Mouse (Mus musculus) heart, postnatal 25 days (tissue): ENCODE measurements around the gene Intu. TPM values are rescaled to one million over a fixed set of nuclear protein-coding genes. Genes with fewer than 3 reads are reported as not detected.

Experiments used
- DNase-seq: peaks from one replicate; pipeline ENCODE4 v3.0.0; 2022; ENCODE audit warnings: low spot score
- intact Hi-C: fragments of 180-260 bp; cut with DNase I; formaldehyde crosslinking; loops from one replicate; pipeline ENCODE4 v1.15.1; 2025
- total RNA-seq, 2 experiments: library from RNA; stranded (reverse); gene quantifications; 2 replicates each; pipeline ENCODE4 v1.2.3; 2021

Gene Intu
- total RNA-seq, 2 experiments from 2014 or later: 12.7 to 18.2 TPM

DNA sequence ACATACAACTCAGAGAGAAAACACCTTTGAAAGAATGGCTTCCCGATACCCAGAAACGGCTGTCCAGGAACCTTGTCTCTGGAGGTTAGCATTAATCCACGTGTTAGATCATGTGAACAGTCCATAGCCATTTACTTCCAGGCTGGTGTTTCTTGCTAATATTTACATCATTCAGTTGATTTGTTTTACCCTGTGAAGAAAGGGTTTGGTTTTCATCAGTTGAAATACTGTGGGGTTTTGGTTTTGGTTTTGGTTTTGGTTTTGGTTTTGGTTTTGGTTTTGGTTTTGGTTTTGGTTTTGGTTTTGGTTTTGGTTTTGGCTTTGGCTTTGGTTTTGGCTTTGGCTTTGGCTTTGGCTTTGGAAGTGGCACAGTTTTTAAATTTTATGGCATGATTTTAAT lies 5.0 kb upstream of the Intu start:
- intact Hi-C loops: loop anchor here (5.0 kb wide), 2 partner anchors 221 to 426 kb away; no protein-coding TSS in a partner anchor
- no peak for DNase-seq

GRCm38 (mm10) chr3:40527218-40527617 lies 3.9 kb upstream of the Intu start:
- no peak for DNase-seq
- intact Hi-C loops: loop anchor here (5.0 kb wide), 2 partner anchors 220 to 425 kb away; no protein-coding TSS in a partner anchor

- intact Hi-C loops: loop anchor here (5.0 kb wide), 2 partner anchors 219 to 424 kb away; no protein-coding TSS in a partner anchor
- DNase-seq: no peak
Observed at GRCm38 (mm10) chr3:40527976-40528950, 2.8 kb upstream of the Intu start.

DNA sequence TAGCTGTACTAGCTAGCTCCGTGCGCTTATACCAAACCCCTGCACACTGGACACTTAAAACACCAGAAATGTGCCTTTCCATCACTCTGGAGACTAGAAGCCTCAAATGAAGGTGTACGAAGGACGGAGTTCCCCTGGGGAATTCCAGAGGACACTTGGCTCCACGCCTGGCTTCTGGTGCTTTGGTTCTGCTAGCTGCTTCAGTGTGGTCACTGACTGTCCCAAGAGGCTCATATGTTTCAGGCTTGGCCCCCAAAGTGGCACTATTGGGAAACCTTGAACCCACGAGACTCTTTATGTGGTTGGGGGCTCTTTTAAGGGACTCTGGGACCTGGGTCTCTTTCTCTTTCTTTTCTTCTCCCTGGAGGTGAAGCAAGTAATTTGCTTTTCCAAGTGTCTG lies 2.1 kb upstream of the Intu start:
- no peak for DNase-seq
- intact Hi-C loops: loop anchor here (5.0 kb wide), 2 partner anchors 218 to 423 kb away; no protein-coding TSS in a partner anchor

- DNase-seq: no peak
- intact Hi-C loops: no loop called here
Observed at GRCm38 (mm10) chr3:40530845-40531244, 241 bp upstream of the Intu start.

DNA sequence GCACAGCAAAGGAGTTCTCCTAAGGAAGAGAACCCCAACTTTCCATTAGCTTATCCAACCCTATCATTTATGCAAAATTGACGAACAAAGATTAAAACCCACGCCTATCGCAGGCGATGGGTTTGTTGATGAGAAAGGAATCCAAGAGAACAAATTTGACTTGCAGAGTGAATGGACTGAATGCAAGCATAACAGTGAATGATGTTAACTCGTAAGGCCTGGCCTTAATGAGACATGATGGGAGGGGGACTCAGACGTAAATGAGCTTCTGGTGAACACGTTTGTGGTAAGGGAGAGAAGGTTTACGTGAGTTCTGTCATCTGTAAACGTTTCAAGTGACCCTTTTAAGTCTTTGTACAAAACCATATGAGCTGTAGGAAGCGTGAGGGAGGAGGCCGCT lies 1.2 kb downstream of the Intu start:
- intact Hi-C loops: no loop called here
- no peak for DNase-seq

DNA sequence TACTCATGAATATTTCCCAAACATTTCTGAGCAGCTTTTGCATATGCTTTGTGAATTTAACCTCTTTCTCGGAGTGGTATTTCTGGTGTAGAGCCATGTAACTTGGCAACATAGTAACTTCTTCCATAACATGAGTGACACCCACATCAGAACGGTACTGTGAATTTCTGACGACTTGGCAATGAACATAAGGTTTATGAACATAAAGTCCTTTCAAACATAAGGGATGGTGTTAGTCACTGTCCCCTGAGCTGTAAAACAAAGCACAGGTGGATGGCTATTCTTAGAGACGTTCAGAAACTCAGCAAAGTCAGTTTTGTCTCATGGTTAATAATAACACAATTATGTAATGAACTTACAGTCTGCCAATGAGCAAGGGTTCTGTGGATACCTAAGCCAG lies 3.1 kb downstream of the Intu start:
- intact Hi-C loops: no loop called here
- DNase-seq: no peak

DNA sequence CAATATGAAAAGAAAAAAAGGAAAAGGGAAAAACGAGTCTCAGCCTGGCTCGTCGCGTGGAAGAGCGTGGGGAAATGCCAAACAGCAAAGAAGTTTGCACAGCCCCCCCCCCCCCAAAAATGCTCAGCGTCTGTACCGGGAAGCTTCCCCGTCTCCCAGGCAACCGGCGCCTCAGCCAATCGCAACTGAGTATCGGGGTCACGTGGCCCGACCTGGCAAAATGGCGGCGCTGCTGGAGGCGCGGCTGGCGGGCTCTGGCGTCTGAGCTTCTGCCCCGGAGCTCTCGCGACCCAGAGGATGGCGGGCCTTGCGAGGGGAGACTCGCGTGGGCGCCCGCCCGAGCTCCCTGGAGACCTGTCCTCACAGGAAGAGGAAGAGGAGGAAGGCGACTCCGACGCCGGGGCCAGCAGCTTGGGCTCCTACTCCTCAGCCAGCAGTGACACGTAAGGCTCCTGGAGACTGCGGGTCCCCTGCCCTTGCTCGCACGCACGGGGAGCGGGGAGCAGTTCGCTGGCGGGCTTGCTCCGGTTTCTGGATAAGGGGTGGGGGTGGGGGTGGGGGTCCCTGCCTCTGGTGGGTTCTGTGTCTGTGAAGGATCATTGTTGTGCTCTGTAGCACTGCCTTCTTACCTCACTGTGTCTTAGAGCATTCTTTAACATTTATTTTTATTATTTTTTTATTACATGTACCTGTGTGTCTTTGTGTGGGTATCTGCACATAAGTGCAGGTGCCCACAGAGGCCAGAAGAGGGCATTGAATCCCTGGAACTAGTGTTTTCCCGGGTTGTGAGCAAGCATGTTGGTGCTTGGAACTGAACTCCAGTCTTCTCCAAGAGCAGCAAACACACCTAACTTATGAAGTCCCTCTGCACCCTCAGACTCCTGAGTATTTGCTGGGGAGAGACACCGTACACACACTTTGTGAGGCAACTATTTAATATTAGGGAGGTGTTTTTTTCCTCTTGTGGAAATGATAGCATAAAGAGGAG lies 9.8 kb downstream of the Intu start:
- DNase-seq: peak; percentile 84
- intact Hi-C loops: no loop called here

GRCm38 (mm10) chr3:40546621-40547020 lies 15.5 kb downstream of the Intu start:
- DNase-seq: no peak
- intact Hi-C loops: no loop called here

DNA sequence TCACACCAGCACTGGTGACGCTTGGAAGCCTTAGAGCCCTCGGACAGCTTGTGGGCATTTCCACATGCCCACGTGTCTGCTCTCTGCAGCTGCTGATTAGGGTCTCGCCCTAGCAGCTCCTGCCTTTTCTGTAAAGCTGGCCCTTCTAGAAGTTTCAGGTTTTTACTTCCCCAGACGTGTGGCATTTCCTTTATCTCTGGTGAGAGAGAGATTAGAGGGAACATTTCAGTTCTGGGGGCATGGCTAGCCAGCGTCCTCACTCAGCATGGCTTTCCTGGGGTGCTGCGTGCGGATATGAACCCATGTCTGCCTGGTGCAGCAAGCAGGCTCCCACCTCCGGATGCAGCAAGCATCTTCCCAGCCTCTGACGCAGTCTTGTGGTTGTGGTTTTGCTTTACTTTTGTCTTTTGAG lies 121.9 kb downstream of the Intu start:
- intact Hi-C loops: no loop called here

GRCm38 (mm10) chr3:40653582-40653981 lies 122.5 kb downstream of the Intu start:
- intact Hi-C loops: no loop called here
- DNase-seq: no peak

More for the DNA sequence above, 121.9 kb downstream of the Intu start:
- no peak for DNase-seq

DNA sequence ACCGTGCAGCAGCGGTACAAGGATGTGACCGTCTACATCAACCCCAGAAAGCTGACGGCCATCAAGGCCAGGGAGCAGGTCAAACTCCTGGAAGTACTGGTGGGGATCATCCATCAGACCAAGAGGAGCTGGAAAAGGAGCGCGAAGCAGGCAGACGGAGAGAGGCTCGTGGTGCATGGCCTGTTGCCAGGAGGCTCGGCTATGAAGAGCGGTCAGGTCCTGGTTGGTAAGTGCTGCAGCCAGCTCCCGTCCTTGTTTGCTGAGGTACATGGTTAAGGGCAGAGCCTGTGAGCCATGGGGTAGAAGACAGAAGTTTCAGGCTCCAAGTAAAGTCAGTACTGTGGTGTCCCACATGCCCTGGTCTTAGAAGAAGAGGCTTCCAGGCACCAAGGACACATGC lies 122.9 kb downstream of the Intu start:
- DNase-seq: no peak
- intact Hi-C loops: no loop called here

- intact Hi-C loops: no loop called here
Observed at GRCm38 (mm10) chr3:40655571-40655970, 124.5 kb downstream of the Intu start.

GRCm38 (mm10) chr3:40656339-40656738 lies 125.3 kb downstream of the Intu start:
- intact Hi-C loops: no loop called here
- no peak for DNase-seq

More at GRCm38 (mm10) chr3:40655571-40655970, 124.5 kb downstream of the Intu start:
- DNase-seq: no peak

- intact Hi-C loops: no loop called here
- no peak for DNase-seq
Observed at GRCm38 (mm10) chr3:40660231-40660630, 129.1 kb downstream of the Intu start.

DNA sequence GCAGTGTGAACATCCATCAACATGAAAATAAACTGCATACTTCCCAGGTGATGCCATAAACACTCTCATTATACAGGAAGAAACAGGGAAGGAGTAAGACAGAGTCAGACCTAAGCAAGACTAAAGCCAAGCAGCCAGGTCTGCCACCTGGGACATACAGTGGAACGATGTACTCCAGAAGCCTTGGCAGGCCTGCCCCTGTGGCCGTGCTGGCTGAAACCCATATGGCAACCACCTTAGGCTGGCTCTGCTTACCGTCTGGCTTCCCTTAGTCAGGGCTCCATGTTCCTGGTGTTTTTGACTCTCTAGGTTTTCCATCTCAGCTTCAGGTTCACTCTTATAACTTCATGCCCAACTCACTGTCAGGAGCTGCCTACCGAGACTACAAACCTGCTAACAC lies 135.0 kb downstream of the Intu start:
- DNase-seq: no peak
- intact Hi-C loops: no loop called here

DNA sequence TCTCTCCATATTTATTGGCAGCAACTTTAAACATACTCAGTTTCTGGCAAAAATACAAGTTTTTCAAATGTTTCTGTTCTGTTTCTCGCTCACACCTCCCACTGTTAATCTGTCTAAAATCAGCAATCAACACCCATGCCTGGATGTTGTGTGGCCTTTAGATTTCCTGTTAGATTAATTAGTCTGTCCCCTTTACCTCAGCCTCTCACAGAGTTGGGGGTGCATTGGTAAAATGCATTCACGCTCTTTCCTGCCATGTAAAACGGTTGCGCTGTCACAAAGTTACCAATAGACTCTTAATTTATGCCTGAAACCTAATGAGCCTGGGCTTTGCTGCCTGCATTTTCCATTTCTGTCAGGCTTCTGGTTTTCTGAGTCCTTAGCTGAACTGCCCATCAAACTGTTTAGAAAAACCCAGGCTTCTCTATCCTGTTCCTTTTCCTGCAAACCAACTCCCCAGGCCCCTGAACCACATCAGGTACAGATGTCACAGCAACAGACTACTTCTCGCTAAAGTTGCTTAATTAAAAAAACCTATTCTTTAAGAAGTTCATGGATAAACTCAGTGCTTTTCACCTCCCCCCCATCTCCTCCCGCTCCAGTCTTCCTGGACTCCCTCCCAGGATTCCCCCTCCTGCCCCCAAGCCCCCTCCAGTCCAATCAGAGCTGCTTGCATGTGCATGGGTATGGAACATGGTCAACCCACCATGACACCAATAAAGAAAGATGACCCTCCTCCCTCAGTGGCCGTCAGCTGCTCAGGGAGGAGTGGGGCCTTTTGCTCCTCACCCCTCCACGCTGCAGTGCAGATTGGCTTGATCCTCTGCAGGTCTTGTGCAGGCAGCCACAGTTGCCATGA lies 136.0 kb downstream of the Intu start:
- intact Hi-C loops: no loop called here
- no peak for DNase-seq

- intact Hi-C loops: no loop called here
- no peak for DNase-seq
Observed at GRCm38 (mm10) chr3:40668889-40669288, 137.8 kb downstream of the Intu start.

- no peak for DNase-seq
- intact Hi-C loops: no loop called here
Observed at GRCm38 (mm10) chr3:40669395-40669794, 138.3 kb downstream of the Intu start.
